ENCODE assay signal across 12 mouse cellular contexts in genomic region chr8:46799706-46800105, GRCm38 (mm10).
A peak's percentile ranks its signal among the peaks of the same experiment; 100 is the strongest.
DNase-seq lines count a peak whose midpoint lies in the region; ATAC-seq and TF ChIP-seq lines count a peak whose summit lies in the region.
"Had no signal": no experiment of that assay in that cellular context is flagged by ENCODE, and none has a peak within 500 bp of the region (broad histone marks: within the 10 kb centered on the region; RNA-seq: fewer than 3 reads in every experiment).

No protein-coding gene starts in this region.

- DNase-seq in limb, embryonic 14.5 days (ENCODE audit: low spot score): peak; percentile 6
- no peak for DNase-seq in limb, embryonic 10.5 days (ENCODE audit: low spot score)
- peak; percentile 31 for DNase-seq in kidney, postnatal 10 days
- peak; percentile 77 for DNase-seq in skeletal muscle tissue, adult 2 months (ENCODE audit: low read depth, low spot score)
- no peak for DNase-seq in ovary, postnatal 36 days (ENCODE audit: low spot score)
- DNase-seq in cerebellum, postnatal 10 days: no peak
- DNase-seq: heart, adult 2 months; thymus, postnatal 25 days had no signal

- H3K4me3 ChIP-seq in limb, embryonic 14.5 days (replicated peaks; ENCODE audit: low read length): no peak overlapping the region
- no peak overlapping the region for H3K4me3 ChIP-seq in limb, embryonic 10.5 days
- H3K4me3 ChIP-seq in heart, embryonic 11.5 days (ENCODE audit: low read depth, low read length): no peak overlapping the region
- H3K4me3 ChIP-seq: heart, adult 2 months had no signal

- ATAC-seq in limb, embryonic 14.5 days (ENCODE audit: low FRiP score, low read depth): no peak
- ATAC-seq in common myeloid progenitor, adult 5-6 weeks (replicated peaks; ENCODE audit: low read depth, poor library complexity, severe bottlenecking): peak; percentile 25; the same call in 1 of the 2 replicates
- ATAC-seq in heart, embryonic 11.5 days (replicated peaks; ENCODE audit: insufficient number of reproducible peaks, low FRiP score, low TSS enrichment): no peak
- ATAC-seq: forebrain, embryonic 14.5 days had no signal

- 52% methylated on average over 2 of the region's 2 CpGs for WGBS in limb, embryonic 14.5 days
- 79% methylated on average over 2 of the region's 2 CpGs for WGBS in limb, embryonic 10.5 days
- 65% methylated on average over 2 of the region's 2 CpGs for WGBS in heart, embryonic 11.5 days (ENCODE audit: insufficient replicate concordance)

- H3K27me3 ChIP-seq in limb, embryonic 14.5 days (ENCODE audit: control insufficient read depth, insufficient read depth, low read length): no peaks in the 10 kb centered on the region
- H3K27me3 ChIP-seq in limb, embryonic 10.5 days (ENCODE audit: low read depth, poor library complexity, severe bottlenecking): no peaks in the 10 kb centered on the region
- H3K27me3 ChIP-seq in heart, embryonic 11.5 days (ENCODE audit: control insufficient read depth, insufficient read depth, low read length): no peaks in the 10 kb centered on the region

- H3K9me3 ChIP-seq in limb, embryonic 14.5 days (ENCODE audit: control insufficient read depth, low read length): no peaks in the 10 kb centered on the region
- no peaks in the 10 kb centered on the region for H3K9me3 ChIP-seq in limb, embryonic 10.5 days (replicated peaks)
- H3K9me3 ChIP-seq in heart, embryonic 11.5 days (replicated peaks; ENCODE audit: control insufficient read depth, low read length): no peaks in the 10 kb centered on the region

- no peak overlapping the region for H3K27ac ChIP-seq in limb, embryonic 14.5 days (replicated peaks; ENCODE audit: low read depth, low read length)
- H3K27ac ChIP-seq in limb, embryonic 10.5 days: no peak overlapping the region
- no peak overlapping the region for H3K27ac ChIP-seq in heart, embryonic 11.5 days (ENCODE audit: low read depth, low read length)
- H3K27ac ChIP-seq: macrophage had no signal

- no peak overlapping the region for H3K4me2 ChIP-seq in limb, embryonic 14.5 days (replicated peaks; ENCODE audit: low read depth, low read length, severe bottlenecking)
- H3K4me2 ChIP-seq in heart, embryonic 11.5 days: no peak overlapping the region

- peaks cover 5% of the 10 kb centered on the region for H3K4me1 ChIP-seq in limb, embryonic 14.5 days (ENCODE audit: control insufficient read depth, insufficient read depth, low read length)
- H3K4me1 ChIP-seq in limb, embryonic 10.5 days: no peaks in the 10 kb centered on the region
- H3K4me1 ChIP-seq in heart, embryonic 11.5 days (ENCODE audit: control insufficient read depth, insufficient read depth, low read length): no peaks in the 10 kb centered on the region

- no peak for TF ChIP-seq POLR2A in limb, embryonic 14.5 days (IDR thresholded peaks at IDR 0.05; ENCODE audit: borderline replicate concordance, extremely low read depth, insufficient read depth, insufficient read length)

- peaks cover 16% of the 10 kb centered on the region for H3K36me3 ChIP-seq in limb, embryonic 14.5 days (ENCODE audit: control insufficient read depth, insufficient read depth, low read length)
- H3K36me3 ChIP-seq in limb, embryonic 10.5 days: peaks cover 23% of the 10 kb centered on the region
- peaks cover 2% of the 10 kb centered on the region for H3K36me3 ChIP-seq in heart, embryonic 11.5 days (ENCODE audit: control insufficient read depth, insufficient read depth, low read length)

- H3K9ac ChIP-seq in limb, embryonic 14.5 days (ENCODE audit: low read depth, low read length, severe bottlenecking): no peak overlapping the region
- H3K9ac ChIP-seq in heart, embryonic 11.5 days (ENCODE audit: low read depth, low read length): no peak overlapping the region

Comparison
In these comparisons a context has a peak if more than half of its experiments do, and no peak if none do; other contexts are left out.
1. DNase-seq: peak in limb, embryonic 14.5 days (single experiment), kidney, postnatal 10 days (single experiment) and skeletal muscle tissue, adult 2 months (single experiment); none in limb, embryonic 10.5 days (single experiment), ovary, postnatal 36 days (single experiment) and cerebellum, postnatal 10 days (0 of 2).